Mouse (Mus musculus): ENCODE results near the gene Snx21. TPM values are rescaled to one million over a fixed set of nuclear protein-coding genes. Genes with fewer than 3 reads are reported as not detected.

Gene Snx21
- polyA plus RNA-seq, 1 experiment from 2014 or later, result 11.6 TPM

DNA sequence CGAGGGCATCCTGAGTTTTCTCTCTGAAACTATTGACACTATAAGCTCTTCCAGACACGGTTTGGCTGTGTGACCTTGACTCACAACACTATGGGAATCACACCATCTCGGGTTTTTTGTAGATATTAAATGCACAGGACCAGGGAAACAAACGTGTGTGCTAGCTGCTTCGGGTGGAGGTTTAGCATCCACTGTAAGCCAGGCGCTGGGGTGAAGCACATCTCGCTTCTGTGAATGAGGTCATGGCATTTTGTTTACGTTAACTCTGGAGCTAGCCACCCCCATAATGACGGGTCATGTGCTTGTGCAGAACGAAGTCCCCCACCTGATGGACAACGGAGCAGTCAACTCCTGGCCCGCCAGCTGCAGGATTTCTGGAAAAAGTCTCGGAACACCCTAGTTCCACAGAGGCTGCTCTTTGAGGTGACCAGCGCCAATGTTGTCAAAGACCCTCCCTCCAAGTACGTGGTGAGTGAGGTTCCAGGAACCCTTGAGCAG, 814 bp downstream of the Snx21 start:
- no peak for ATAC-seq (ENCODE audit: low FRiP score)
- no peaks in the 10 kb centered on the region for H3K36me3 ChIP-seq (ENCODE audit: control insufficient read depth, insufficient read depth, low read length)
- H3K4me2 ChIP-seq (replicated peaks; ENCODE audit: low read depth, low read length), result peak overlapping the region; percentile 56
- H3K27ac ChIP-seq (ENCODE audit: low read depth, low read length), result no peak overlapping the region
- H3K4me3 ChIP-seq (ENCODE audit: low read depth, low read length), result peak overlapping the region; percentile 56
- H3K9ac ChIP-seq (ENCODE audit: low read depth, low read length), result peak overlapping the region; percentile 63
- no peaks in the 10 kb centered on the region for H3K27me3 ChIP-seq (ENCODE audit: control insufficient read depth, insufficient read depth, low read length)
- H3K9me3 ChIP-seq (ENCODE audit: control insufficient read depth, low read length), result no peaks in the 10 kb centered on the region
- peaks cover 2% of the 10 kb centered on the region; the same call in 1 of the 2 replicates for H3K4me1 ChIP-seq (replicated peaks; ENCODE audit: control insufficient read depth, insufficient read depth, low read length)
- 7% methylated on average over 15 of the region's 15 CpGs for WGBS
- no peak for DNase-seq (ENCODE audit: low spot score)

DNA sequence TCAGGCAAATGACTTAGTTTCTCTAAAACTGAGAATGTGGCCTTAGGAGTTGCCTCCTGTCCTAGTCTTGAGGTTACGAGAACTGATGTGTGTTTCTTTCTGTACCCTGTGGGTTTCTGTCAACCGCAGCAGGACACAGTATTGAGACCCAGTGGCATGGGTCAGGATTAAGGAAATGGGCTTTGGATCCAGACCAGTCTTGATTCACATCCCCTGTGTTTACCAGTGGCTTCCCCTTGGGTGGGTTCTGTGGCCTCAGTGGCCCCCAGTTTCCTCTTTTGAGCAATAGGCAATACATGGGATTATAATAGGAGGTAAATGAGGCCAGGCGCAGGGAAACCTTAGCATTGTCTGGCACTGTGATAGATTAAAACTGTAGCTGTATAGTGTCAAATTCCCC, 1.4 kb downstream of the Snx21 start:
- Histone ChIP-seq H3K9me3 (ENCODE audit: control insufficient read depth, low read length) (no peaks in the 10 kb centered on the region), H3K27ac (ENCODE audit: low read depth, low read length) (no peak overlapping the region), H3K27me3 (ENCODE audit: control insufficient read depth, insufficient read depth, low read length) (no peaks in the 10 kb centered on the region), H3K4me3 (ENCODE audit: low read depth, low read length) (no peak overlapping the region), H3K9ac (ENCODE audit: low read depth, low read length) (no peak overlapping the region), H3K4me1 (replicated peaks; ENCODE audit: control insufficient read depth, insufficient read depth, low read length) (peaks cover 2% of the 10 kb centered on the region; the same call in 1 of the 2 replicates), H3K4me2 (replicated peaks; ENCODE audit: low read depth, low read length) (peak overlapping the region; percentile 56; the same call in 1 of the 2 replicates), H3K36me3 (ENCODE audit: control insufficient read depth, insufficient read depth, low read length) (no peaks in the 10 kb centered on the region)
- 85% methylated on average over 3 of the region's 3 CpGs for WGBS
- ATAC-seq (ENCODE audit: low FRiP score) (no peak), DNase-seq (ENCODE audit: low spot score) (no peak)

DNA sequence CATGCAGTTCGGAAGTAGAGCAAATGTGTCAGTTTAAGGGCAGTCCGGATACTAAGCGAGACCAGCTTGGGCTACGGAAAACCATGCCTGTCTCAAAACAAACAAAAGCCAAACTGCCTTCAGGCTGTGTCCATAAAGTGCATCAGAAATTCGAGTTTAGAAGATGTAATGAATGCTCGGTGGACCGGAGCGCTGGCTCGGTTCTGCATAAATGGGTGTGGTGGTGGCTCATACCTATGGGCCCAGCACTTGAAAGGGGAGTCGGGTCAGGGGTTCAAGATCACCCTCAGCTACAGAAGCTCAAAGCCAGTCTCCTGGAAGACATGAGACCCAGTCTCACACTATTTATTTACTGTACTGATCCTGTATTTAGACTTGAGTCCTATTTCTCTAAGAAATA, 2.2 kb downstream of the Snx21 start:
- H3K9me3 ChIP-seq (ENCODE audit: control insufficient read depth, low read length), result no peaks in the 10 kb centered on the region
- WGBS, result 87% methylated on average over 10 of the region's 10 CpGs
- no peak for ATAC-seq (ENCODE audit: low FRiP score)

DNA sequence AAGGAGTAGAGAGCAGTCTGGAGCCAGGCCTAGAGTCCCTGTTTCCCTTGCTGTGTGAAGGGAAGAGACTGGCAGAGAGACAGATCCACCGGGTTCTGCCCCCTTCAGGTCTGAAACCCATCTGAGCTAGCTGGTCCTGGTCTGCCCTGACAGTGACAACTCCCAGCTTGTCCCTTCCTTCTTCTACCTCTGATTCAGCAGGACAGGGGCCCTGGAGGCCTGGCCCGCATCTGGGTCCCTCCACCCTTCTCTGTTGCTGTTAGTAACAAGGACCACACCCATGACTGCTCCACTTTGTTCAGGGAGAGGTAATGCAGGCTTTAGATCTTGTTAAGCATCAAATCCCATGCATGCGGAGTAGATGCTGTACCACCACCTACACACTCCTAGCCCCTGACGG, 2.8 kb downstream of the Snx21 start:
- peaks cover 2% of the 10 kb centered on the region; the same call in 1 of the 2 replicates for H3K4me1 ChIP-seq (replicated peaks; ENCODE audit: control insufficient read depth, insufficient read depth, low read length)
- no peak overlapping the region for H3K4me2 ChIP-seq (replicated peaks; ENCODE audit: low read depth, low read length)
- H3K9ac ChIP-seq (ENCODE audit: low read depth, low read length), result no peak overlapping the region
- no peak for ATAC-seq (ENCODE audit: low FRiP score)
- H3K9me3 ChIP-seq (ENCODE audit: control insufficient read depth, low read length), result no peaks in the 10 kb centered on the region
- H3K36me3 ChIP-seq (ENCODE audit: control insufficient read depth, insufficient read depth, low read length), result no peaks in the 10 kb centered on the region
- no peak overlapping the region for H3K27ac ChIP-seq (ENCODE audit: low read depth, low read length)
- WGBS, result 69% methylated on average over 4 of the region's 4 CpGs
- no peak for DNase-seq (ENCODE audit: low spot score)
- H3K4me3 ChIP-seq (ENCODE audit: low read depth, low read length), result no peak overlapping the region
- H3K27me3 ChIP-seq (ENCODE audit: control insufficient read depth, insufficient read depth, low read length), result no peaks in the 10 kb centered on the region

More for the DNA sequence above, 2.2 kb downstream of the Snx21 start:
- no peaks in the 10 kb centered on the region for H3K27me3 ChIP-seq (ENCODE audit: control insufficient read depth, insufficient read depth, low read length)
- H3K9ac ChIP-seq (ENCODE audit: low read depth, low read length), result no peak overlapping the region
- H3K27ac ChIP-seq (ENCODE audit: low read depth, low read length), result no peak overlapping the region
- no peak overlapping the region for H3K4me3 ChIP-seq (ENCODE audit: low read depth, low read length)
- H3K36me3 ChIP-seq (ENCODE audit: control insufficient read depth, insufficient read depth, low read length), result no peaks in the 10 kb centered on the region
- peaks cover 2% of the 10 kb centered on the region; the same call in 1 of the 2 replicates for H3K4me1 ChIP-seq (replicated peaks; ENCODE audit: control insufficient read depth, insufficient read depth, low read length)
- no peak overlapping the region for H3K4me2 ChIP-seq (replicated peaks; ENCODE audit: low read depth, low read length)
- no peak for DNase-seq (ENCODE audit: low spot score)

DNA sequence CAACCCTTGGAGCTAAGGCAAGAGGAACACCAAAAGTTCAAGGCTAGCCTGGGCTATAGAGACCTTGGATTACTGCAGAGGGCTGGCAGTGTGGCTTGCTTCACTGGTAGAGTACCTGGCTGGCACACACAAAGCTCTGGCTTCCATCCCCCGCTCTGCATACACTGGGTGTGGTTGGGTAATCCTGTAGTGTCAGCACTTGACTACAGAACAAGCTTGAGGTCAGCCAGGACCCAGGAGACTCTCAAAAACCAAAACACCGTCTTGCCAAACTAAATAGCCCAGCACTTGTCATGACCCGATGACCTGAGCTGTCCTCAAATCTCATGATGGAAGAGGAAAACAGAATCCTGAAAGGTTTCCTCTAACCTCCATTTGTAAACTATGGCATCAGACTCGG, 4.8 kb downstream of the Snx21 start:
- no peak overlapping the region for H3K4me2 ChIP-seq (replicated peaks; ENCODE audit: low read depth, low read length)
- WGBS, result 88% methylated on average over 4 of the region's 4 CpGs
- ATAC-seq (ENCODE audit: low FRiP score), result no peak

DNA sequence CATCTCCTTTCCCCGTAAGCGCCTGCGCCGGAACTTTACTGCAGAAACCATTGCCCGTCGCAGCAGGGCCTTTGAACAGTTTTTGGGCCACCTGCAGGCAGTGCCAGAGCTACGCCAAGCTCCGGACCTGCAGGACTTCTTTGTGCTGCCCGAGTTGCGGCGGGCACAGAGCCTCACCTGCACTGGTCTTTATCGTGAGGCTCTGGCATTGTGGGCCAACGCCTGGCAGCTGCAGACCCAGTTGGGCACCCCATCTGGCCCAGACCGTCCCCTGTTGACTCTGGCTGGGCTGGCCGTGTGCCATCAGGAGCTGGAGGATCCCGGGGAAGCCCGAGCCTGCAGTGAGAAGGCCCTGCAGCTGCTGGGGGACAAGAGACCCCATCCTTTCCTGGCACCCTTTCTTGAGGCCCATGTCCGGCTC, 6.2 kb downstream of the Snx21 start:
- H3K36me3 ChIP-seq (ENCODE audit: control insufficient read depth, insufficient read depth, low read length), result peaks cover 2% of the 10 kb centered on the region; the same call in 1 of the 2 replicates

More for the DNA sequence above, 4.8 kb downstream of the Snx21 start:
- Histone ChIP-seq H3K9ac (ENCODE audit: low read depth, low read length) (no peak overlapping the region), H3K27me3 (ENCODE audit: control insufficient read depth, insufficient read depth, low read length) (no peaks in the 10 kb centered on the region), H3K27ac (ENCODE audit: low read depth, low read length) (no peak overlapping the region), H3K9me3 (ENCODE audit: control insufficient read depth, low read length) (no peaks in the 10 kb centered on the region), H3K36me3 (ENCODE audit: control insufficient read depth, insufficient read depth, low read length) (peaks cover 2% of the 10 kb centered on the region; the same call in 1 of the 2 replicates), H3K4me3 (ENCODE audit: low read depth, low read length) (no peak overlapping the region), H3K4me1 (replicated peaks; ENCODE audit: control insufficient read depth, insufficient read depth, low read length) (peaks cover 2% of the 10 kb centered on the region; the same call in 1 of the 2 replicates)
- DNase-seq (ENCODE audit: low spot score), result no peak

DNA sequence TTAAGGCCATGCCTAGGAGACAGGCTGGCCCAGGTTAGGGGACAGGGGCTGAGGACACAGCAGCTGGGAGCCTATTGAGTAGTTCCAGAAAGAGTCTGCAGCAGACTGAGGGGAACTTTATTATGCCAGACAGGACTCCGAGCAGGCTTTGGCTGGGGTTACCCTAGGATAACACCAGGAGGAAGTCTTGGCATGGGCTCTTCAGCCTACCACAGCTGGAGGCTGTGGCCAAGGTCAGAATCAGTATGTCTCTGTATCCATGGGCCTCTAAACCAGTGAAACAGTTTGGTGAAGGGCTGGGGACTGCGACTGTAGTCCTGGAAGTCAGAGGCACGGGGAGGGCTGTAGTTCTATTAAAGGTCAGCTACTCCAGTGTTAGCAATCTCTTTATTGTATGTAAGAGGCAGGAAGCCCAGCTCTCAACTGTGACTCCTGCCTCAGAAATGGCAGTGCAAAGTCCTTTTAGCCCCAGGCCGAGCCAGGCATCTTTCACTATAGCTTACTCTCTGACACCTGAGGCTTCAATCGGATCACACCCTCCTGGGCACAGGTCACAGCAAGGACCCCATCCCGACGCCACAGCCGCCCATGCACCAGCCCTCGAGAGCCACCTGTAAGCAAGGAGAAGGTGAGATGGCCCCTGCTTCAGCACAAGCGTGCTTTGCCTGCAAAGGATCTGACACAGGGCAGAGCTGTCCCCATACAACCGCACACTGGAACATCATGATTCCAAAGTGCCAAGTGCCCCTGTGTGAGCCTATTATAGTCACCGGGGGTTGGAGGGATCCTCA, 7.0 kb downstream of the Snx21 start:
- 92% methylated on average over 12 of the region's 12 CpGs for WGBS

More for the DNA sequence above, 6.2 kb downstream of the Snx21 start:
- H3K4me1 ChIP-seq (replicated peaks; ENCODE audit: control insufficient read depth, insufficient read depth, low read length), result no peaks in the 10 kb centered on the region
- no peak overlapping the region for H3K9ac ChIP-seq (ENCODE audit: low read depth, low read length)
- no peaks in the 10 kb centered on the region for H3K27me3 ChIP-seq (ENCODE audit: control insufficient read depth, insufficient read depth, low read length)
- ATAC-seq (ENCODE audit: low FRiP score) (no peak), DNase-seq (ENCODE audit: low spot score) (no peak)
- 95% methylated on average over 18 of the region's 18 CpGs for WGBS
- H3K4me3 ChIP-seq (ENCODE audit: low read depth, low read length), result no peak overlapping the region
- no peak overlapping the region for H3K4me2 ChIP-seq (replicated peaks; ENCODE audit: low read depth, low read length)
- no peaks in the 10 kb centered on the region for H3K9me3 ChIP-seq (ENCODE audit: control insufficient read depth, low read length)
- H3K27ac ChIP-seq (ENCODE audit: low read depth, low read length), result no peak overlapping the region

DNA sequence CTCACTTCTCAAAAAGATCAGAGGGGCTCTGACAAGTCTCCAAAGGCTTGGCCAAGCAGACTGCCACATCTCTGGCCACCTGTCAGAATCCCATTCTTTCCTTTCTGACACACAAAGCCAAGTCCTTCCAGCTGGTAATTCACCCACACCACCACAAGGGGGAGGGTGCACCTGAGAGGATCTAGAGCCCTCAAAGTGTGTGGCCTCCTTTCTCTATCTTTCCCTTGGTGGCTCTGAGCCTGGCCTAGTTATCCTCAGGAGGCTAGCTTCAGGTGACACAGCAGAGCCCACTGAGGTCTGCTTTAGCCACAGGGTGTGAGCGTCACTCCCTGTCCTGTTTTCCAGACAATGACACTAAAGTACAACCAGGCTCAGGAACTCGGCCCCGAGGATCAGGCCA, 7.6 kb downstream of the Snx21 start:
- Histone ChIP-seq H3K36me3 (ENCODE audit: control insufficient read depth, insufficient read depth, low read length) (peaks cover 2% of the 10 kb centered on the region; the same call in 1 of the 2 replicates), H3K4me3 (ENCODE audit: low read depth, low read length) (no peak overlapping the region), H3K9ac (ENCODE audit: low read depth, low read length) (no peak overlapping the region), H3K27ac (ENCODE audit: low read depth, low read length) (no peak overlapping the region), H3K4me2 (replicated peaks; ENCODE audit: low read depth, low read length) (no peak overlapping the region), H3K4me1 (replicated peaks; ENCODE audit: control insufficient read depth, insufficient read depth, low read length) (no peaks in the 10 kb centered on the region), H3K27me3 (ENCODE audit: control insufficient read depth, insufficient read depth, low read length) (no peaks in the 10 kb centered on the region), H3K9me3 (ENCODE audit: control insufficient read depth, low read length) (no peaks in the 10 kb centered on the region)
- 83% methylated on average over 3 of the region's 3 CpGs for WGBS
- DNase-seq (ENCODE audit: low spot score) (peak; percentile 70), ATAC-seq (ENCODE audit: low FRiP score) (no peak)

More for the DNA sequence above, 7.0 kb downstream of the Snx21 start:
- Histone ChIP-seq H3K4me2 (replicated peaks; ENCODE audit: low read depth, low read length) (no peak overlapping the region), H3K9me3 (ENCODE audit: control insufficient read depth, low read length) (no peaks in the 10 kb centered on the region), H3K4me3 (ENCODE audit: low read depth, low read length) (no peak overlapping the region), H3K36me3 (ENCODE audit: control insufficient read depth, insufficient read depth, low read length) (peaks cover 2% of the 10 kb centered on the region; the same call in 1 of the 2 replicates), H3K9ac (ENCODE audit: low read depth, low read length) (no peak overlapping the region), H3K27me3 (ENCODE audit: control insufficient read depth, insufficient read depth, low read length) (no peaks in the 10 kb centered on the region), H3K27ac (ENCODE audit: low read depth, low read length) (no peak overlapping the region), H3K4me1 (replicated peaks; ENCODE audit: control insufficient read depth, insufficient read depth, low read length) (no peaks in the 10 kb centered on the region)
- no peak for ATAC-seq (ENCODE audit: low FRiP score)
- no peak for DNase-seq (ENCODE audit: low spot score)

DNA sequence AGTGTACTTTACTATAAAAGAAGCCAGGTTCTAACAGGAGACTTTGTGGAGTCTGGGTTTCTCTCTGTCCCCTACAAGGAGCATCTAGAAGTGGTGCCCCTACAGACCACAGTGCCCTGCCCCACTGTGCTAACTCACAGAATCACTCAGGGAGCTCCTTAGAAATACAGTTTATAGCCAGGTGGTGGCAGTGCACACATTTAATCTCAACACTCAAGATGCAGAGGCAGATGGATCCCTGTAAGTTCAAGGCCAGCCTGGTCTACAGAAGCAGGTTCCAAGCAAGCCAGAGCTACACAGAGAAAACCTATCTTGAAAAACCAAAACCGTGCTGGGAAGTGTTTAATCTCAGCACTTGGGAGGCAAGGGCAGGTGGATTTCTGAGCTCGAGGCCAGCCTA, 8.1 kb downstream of the Snx21 start:
- WGBS, result 93% methylated on average over 2 of the region's 2 CpGs
- Histone ChIP-seq H3K4me2 (replicated peaks; ENCODE audit: low read depth, low read length) (no peak overlapping the region), H3K9ac (ENCODE audit: low read depth, low read length) (no peak overlapping the region), H3K4me3 (ENCODE audit: low read depth, low read length) (no peak overlapping the region), H3K4me1 (replicated peaks; ENCODE audit: control insufficient read depth, insufficient read depth, low read length) (no peaks in the 10 kb centered on the region), H3K27ac (ENCODE audit: low read depth, low read length) (no peak overlapping the region), H3K9me3 (ENCODE audit: control insufficient read depth, low read length) (no peaks in the 10 kb centered on the region), H3K36me3 (ENCODE audit: control insufficient read depth, insufficient read depth, low read length) (peaks cover 2% of the 10 kb centered on the region; the same call in 1 of the 2 replicates), H3K27me3 (ENCODE audit: control insufficient read depth, insufficient read depth, low read length) (no peaks in the 10 kb centered on the region)
- DNase-seq (ENCODE audit: low spot score) (no peak), ATAC-seq (ENCODE audit: low FRiP score) (no peak)
